Mouse (Mus musculus) brain, embryonic 14.5 days (tissue): ENCODE measurements around the gene Prdx2.
A peak's percentile ranks its signal among the peaks of the same experiment; 100 is the strongest.

Experiments
- CTCF ChIP-seq: fragments of 200-500 bp; IDR thresholded peaks from 2 replicates; pipeline ENCODE4 v1.5.1; 2012; ENCODE audit warnings: inconsistent platforms, mild to moderate bottlenecking, moderate library complexity, borderline replicate concordance; ENCODE audit not compliant: insufficient read depth, insufficient read length; ENCODE audit errors: extremely low read depth
- POLR2A ChIP-seq: fragments of 200-500 bp; IDR thresholded peaks from 2 replicates; pipeline ENCODE4 v1.6.1; 2012; ENCODE audit warnings: mild to moderate bottlenecking, inconsistent platforms, borderline replicate concordance; ENCODE audit not compliant: poor library complexity, insufficient read depth, insufficient read length, severe bottlenecking; ENCODE audit errors: extremely low read depth

GRCm38 (mm10) chr8:84989810-84990209, 20.4 kb downstream of the Prdx2 start:
- TF ChIP-seq POLR2A (0 out of 2 replicates have a peak, but pooled peaks have one; percentile 4), CTCF (peak; percentile 90)
